Mouse (Mus musculus): ENCODE results near the gene Gm3402. TPM values are rescaled to one million over a fixed set of nuclear protein-coding genes. Genes with fewer than 3 reads are reported as not detected.
"Not testable (repeated sequence)": the region's sequence is repeated elsewhere in the genome, so short reads cannot be mapped to it uniquely, and the experiment has no call there.

Gm3402 gene
- not detected in 2 replicates for total RNA-seq (2014; fragmentation: Nextera tagmentation)
- total RNA-seq (2017), result not detected in 2 replicates

DNA sequence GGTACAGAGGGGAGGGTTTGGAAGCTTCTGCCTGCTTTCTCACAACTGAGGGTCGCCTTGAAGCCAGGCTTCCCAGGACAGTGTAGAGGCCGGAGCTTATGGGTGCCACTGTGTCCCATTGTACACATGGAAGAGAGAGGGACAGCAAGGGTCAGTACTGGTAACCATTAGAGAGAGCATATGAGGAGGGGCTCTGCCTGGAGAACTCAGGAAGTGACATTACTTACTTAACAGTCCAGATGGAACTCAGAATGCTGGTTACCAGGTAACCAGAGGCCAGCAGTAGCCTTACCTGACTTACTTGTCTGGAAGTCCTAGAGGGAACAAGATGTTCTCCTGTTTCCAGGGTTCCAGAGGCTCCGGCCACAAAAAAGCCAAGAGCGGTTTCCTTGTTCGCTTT is at the start of gene Gm3402:
TSS of gene Gm3402 (plus strand) at position 301 of the 400 bp plus-strand sequence.
- not testable (repeated sequence) for ATAC-seq (replicated peaks; ENCODE audit: low FRiP score, low TSS enrichment, poor library complexity, severe bottlenecking)

DNA sequence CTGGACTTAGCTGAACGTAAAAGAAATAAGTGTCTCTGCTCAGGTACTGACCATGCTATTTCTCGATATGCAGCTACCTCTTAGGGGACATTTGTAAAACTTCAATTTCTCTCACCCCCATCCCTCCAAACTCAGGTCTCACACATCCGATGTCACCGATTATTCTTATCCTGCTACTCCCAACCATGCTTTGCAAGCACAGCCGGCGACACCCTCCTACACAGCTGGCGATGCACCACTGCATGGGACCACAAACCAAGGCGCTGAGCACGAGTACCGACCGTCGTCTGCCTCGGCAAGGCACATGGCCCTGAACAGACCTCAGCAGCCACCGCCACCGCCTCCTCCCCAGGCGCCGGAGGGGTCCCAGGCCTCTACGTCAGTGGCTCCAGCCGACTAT is 47.3 kb upstream of the Gm3402 start:
- ATAC-seq (replicated peaks; ENCODE audit: low FRiP score, low TSS enrichment, poor library complexity, severe bottlenecking), result no peak

DNA sequence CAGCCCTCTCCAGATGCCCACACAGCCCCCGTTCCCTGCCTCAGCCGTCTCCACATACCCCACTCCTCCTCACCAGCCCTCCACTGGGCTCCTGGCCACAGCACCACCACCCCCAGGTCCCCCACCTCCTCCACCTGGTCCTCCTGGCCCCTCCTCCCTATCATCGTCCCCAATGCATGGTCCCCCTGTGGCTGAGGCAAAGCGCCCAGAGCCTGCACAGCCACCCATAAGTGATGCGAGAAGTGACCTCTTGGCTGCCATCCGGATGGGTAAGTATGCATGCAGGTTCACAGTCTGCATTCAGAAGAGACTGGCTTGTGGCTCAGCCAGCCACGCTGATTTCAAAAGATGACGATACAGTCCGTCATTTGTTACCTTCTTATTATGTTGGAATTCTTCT is 45.6 kb upstream of the Gm3402 start:
- ATAC-seq (replicated peaks; ENCODE audit: low FRiP score, low TSS enrichment, poor library complexity, severe bottlenecking), result no peak

DNA sequence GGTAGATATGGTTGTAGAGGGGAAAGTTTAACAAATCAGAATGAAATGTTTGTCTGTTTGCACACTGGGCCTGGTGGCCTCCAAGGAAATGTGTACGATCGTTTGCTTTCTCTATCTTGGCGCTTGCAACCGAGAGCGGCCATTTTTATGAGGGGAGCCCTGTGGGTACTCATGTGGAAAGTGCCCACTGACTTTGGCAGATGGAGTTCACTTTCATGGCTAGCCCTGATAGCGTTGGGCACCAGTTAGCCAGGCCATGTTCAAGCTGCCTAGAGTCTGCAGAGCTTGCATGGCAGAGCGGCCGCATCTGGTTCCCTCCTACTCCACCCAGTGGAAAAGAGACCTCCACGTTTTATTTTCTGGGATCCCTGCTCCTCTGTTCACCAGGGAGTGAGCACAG is 43.1 kb upstream of the Gm3402 start:
- ATAC-seq (replicated peaks; ENCODE audit: low FRiP score, low TSS enrichment, poor library complexity, severe bottlenecking), result no peak

DNA sequence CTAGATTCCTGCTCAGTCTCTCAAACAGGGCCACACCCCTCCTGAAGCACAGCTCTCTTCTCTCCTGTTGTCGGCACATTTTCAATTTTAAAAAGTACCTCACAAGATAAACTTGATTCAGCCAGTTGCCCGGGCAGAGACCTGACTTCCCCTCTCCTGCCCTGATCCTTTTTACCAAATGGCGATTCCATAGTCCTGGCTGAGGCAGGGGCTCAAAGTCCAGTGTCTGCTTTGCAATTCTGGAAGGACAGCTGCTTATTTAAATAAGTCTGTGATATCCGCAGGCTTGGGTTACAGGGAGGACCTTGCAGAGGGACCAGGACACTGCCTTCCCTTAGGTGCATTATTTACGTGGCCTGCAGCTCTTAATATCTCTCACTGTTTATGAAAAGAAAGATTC is 42.6 kb upstream of the Gm3402 start:
- ATAC-seq (replicated peaks; ENCODE audit: low FRiP score, low TSS enrichment, poor library complexity, severe bottlenecking), result no peak

DNA sequence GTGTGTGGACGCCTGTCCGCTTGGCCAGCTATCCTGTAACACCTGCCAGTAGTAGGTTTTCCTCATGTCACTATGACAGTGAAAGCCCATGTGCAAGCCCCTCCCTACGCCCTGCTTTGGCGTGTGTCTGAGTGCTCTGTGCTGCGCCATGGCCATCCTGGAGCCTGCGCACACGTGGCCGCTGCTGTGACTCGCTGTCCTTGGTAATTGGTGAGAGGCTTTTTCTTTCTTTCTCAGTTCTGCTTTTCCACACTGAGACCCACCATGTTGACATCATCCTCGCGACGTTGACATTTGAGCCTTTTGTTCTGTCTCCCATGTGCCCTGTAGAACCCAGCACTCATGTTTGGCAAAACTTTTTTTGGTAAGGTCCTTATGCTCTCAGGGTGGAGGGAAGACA is 42.1 kb upstream of the Gm3402 start:
- ATAC-seq (replicated peaks; ENCODE audit: low FRiP score, low TSS enrichment, poor library complexity, severe bottlenecking), result no peak

DNA sequence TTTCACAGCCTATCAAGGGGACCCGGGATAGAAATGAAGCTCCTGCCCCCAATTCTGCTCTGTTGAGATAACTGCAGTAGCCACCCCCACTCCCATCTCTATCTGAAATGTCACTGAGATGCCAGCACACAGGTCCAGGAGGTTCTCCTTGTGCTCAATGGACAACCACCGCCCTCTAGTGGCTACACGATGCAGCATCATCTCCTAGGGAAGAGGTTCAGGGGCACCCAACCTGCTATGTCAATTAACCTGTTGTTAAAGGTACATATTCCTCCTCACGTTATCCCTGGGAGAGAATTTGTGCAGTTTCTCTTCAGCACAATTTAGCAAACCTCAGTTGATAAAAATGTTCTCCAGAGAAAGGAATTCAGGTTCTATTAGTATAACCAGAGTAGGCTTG is 34.4 kb upstream of the Gm3402 start:
- not testable (repeated sequence) for ATAC-seq (replicated peaks; ENCODE audit: low FRiP score, low TSS enrichment, poor library complexity, severe bottlenecking)

DNA sequence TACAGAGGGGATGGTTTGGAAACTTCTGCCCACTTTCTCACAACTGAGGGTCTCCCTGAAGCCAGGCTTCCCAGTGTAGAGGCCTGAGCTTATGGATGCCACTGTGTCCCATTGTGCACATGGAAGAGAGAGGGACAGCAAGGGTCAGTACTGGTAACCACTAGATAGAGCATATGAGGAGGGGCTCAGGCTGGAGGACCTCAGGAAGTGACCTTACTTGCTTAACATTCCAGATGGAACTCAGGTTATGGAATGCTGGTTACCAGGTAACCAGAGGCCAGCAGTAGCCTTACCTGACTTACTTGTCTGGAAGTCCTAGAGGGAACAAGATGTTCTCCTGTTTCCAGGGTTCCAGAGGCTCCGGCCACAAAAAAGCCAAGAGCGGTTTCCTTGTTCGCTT is 32.3 kb upstream of the Gm3402 start, which contains the start of gene Gm6408:
TSS of gene Gm6408 (plus strand) at position 301 of the 400 bp plus-strand sequence.
- ATAC-seq (replicated peaks; ENCODE audit: low FRiP score, low TSS enrichment, poor library complexity, severe bottlenecking), result not testable (repeated sequence)

DNA sequence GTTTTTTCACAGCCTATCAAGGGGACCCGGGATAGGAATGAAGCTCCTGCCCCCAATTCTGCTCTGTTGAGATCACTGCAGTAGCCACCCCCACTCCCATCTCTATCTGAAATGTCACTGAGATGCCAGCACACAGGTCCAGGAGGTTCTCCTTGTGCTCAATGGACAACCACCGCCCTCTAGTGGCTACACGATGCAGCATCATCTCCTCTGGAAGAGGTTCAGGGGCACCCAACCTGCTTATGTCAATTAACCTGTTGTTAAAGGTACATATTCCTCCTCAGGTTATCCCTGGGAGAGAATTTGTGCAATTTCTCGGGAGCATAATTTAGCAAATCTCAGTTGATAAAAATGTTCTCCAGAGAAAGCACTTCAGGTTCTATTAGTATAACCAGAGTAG is 25.0 kb upstream of the Gm3402 start:
- ATAC-seq (replicated peaks; ENCODE audit: low FRiP score, low TSS enrichment, poor library complexity, severe bottlenecking), result not testable (repeated sequence)

DNA sequence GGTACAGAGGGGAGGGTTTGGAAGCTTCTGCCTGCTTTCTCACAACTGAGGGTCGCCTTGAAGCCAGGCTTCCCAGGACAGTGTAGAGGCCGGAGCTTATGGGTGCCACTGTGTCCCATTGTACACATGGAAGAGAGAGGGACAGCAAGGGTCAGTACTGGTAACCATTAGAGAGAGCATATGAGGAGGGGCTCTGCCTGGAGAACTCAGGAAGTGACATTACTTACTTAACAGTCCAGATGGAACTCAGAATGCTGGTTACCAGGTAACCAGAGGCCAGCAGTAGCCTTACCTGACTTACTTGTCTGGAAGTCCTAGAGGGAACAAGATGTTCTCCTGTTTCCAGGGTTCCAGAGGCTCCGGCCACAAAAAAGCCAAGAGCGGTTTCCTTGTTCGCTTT is 22.9 kb upstream of the Gm3402 start, which contains the start of gene Gm6370:
TSS of gene Gm6370 (plus strand) at position 301 of the 400 bp plus-strand sequence.
- ATAC-seq (replicated peaks; ENCODE audit: low FRiP score, low TSS enrichment, poor library complexity, severe bottlenecking), result not testable (repeated sequence)

DNA sequence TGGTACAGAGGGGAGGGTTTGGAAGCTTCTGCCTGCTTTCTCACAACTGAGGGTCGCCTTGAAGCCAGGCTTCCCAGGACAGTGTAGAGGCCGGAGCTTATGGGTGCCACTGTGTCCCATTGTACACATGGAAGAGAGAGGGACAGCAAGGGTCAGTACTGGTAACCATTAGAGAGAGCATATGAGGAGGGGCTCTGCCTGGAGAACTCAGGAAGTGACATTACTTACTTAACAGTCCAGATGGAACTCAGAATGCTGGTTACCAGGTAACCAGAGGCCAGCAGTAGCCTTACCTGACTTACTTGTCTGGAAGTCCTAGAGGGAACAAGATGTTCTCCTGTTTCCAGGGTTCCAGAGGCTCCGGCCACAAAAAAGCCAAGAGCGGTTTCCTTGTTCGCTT is 11.8 kb upstream of the Gm3402 start, which contains the start of gene 4930449I24Rik:
TSS of gene 4930449I24Rik (plus strand) at position 301 of the 400 bp plus-strand sequence.
- ATAC-seq (replicated peaks; ENCODE audit: low FRiP score, low TSS enrichment, poor library complexity, severe bottlenecking), result not testable (repeated sequence)

DNA sequence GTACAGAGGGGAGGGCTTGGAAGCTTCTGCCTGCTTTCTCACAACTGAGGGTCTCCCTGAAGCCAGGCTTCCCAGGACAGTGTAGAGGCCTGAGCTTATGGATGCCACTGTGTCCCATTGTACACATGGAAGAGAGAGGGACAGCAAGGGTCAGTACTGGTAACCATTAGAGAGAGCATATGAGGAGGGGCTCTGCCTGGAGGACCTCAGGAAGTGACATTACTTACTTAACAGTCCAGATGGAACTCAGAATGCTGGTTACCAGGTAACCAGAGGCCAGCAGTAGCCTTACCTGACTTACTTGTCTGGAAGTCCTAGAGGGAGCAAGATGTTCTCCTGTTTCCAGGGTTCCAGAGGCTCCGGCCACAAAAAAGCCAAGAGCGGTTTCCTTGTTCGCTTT is 11.6 kb downstream of the Gm3402 start, which contains the start of gene Gm3404:
TSS of gene Gm3404 (plus strand) at position 301 of the 400 bp plus-strand sequence.
- ATAC-seq (replicated peaks; ENCODE audit: low FRiP score, low TSS enrichment, poor library complexity, severe bottlenecking), result not testable (repeated sequence)

DNA sequence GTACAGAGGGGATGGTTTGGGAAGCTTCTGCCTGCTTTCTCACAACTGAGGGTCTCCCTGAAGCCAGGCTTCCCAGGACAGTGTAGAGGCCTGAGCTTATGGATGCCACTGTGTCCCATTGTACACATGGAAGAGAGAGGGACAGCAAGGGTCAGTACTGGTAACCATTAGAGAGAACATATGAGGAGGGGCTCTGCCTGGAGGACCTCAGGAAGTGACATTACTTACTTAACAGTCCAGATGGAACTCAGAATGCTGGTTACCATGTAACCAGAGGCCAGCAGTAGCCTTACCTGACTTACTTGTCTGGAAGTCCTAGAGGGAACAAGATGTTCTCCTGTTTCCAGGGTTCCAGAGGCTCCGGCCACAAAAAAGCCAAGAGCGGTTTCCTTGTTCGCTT is 23.4 kb downstream of the Gm3402 start, which contains the start of gene Gm3409:
TSS of gene Gm3409 (plus strand) at position 301 of the 400 bp plus-strand sequence.
- not testable (repeated sequence) for ATAC-seq (replicated peaks; ENCODE audit: low FRiP score, low TSS enrichment, poor library complexity, severe bottlenecking)

DNA sequence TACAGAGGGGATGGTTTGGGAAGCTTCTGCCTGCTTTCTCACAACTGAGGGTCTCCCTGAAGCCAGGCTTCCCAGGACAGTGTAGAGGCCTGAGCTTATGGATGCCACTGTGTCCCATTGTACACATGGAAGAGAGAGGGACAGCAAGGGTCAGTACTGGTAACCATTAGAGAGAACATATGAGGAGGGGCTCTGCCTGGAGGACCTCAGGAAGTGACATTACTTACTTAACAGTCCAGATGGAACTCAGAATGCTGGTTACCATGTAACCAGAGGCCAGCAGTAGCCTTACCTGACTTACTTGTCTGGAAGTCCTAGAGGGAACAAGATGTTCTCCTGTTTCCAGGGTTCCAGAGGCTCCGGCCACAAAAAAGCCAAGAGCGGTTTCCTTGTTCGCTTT is 41.9 kb downstream of the Gm3402 start, which contains the start of gene Gm3415:
TSS of gene Gm3415 (plus strand) at position 301 of the 400 bp plus-strand sequence.
- not testable (repeated sequence) for ATAC-seq (replicated peaks; ENCODE audit: low FRiP score, low TSS enrichment, poor library complexity, severe bottlenecking)

DNA sequence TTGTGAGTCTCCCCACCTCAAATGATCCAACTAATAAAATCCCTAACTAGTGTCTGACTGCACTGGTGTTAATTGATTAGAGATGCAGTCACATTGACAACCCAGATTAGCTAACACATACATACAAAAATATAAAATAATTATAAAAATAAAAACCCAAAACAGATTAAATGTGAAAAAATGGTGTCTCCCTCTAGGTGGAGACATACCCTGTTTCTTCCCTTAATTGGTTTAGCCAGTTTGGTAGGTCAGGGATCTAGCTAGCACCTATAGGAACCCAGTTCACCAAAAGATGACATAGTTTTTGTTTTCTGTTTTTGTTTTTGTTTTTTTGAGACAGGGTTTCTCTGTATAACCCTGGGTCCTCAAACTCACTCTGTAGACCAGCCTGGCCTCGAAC is 50.3 kb downstream of the Gm3402 start:
- ATAC-seq (replicated peaks; ENCODE audit: low FRiP score, low TSS enrichment, poor library complexity, severe bottlenecking), result no peak

Other genes starting within 250 kb of the Gm3402 start
- not detected in 2 replicates for gene Wasf3, start 129.1 kb upstream of the Gm3402 start, total RNA-seq (2014; fragmentation: Nextera tagmentation)
- not detected in 2 replicates for gene Wasf3, start 129.1 kb upstream of the Gm3402 start, total RNA-seq (2017)
- not detected in 2 replicates for gene Gm6408, start 32.2 kb upstream of the Gm3402 start, total RNA-seq (2014; fragmentation: Nextera tagmentation)
- not detected in 2 replicates for gene Gm6408, start 32.2 kb upstream of the Gm3402 start, total RNA-seq (2017)
- not detected in 2 replicates for gene Gm6370, start 22.8 kb upstream of the Gm3402 start, total RNA-seq (2014; fragmentation: Nextera tagmentation)
- not detected in 2 replicates for gene Gm6370, start 22.8 kb upstream of the Gm3402 start, total RNA-seq (2017)
- not detected in 2 replicates for gene 4930449I24Rik, start 11.7 kb upstream of the Gm3402 start, total RNA-seq (2014; fragmentation: Nextera tagmentation)
- gene 4930449I24Rik, start 11.7 kb upstream of the Gm3402 start, total RNA-seq (2017), result not detected in 2 replicates
- not detected in 2 replicates for gene Gm3404, start 11.7 kb downstream of the Gm3402 start, total RNA-seq (2014; fragmentation: Nextera tagmentation)
- gene Gm3404, start 11.7 kb downstream of the Gm3402 start, total RNA-seq (2017), result not detected in 2 replicates
- not detected in 2 replicates for gene Gm3409, start 23.5 kb downstream of the Gm3402 start, total RNA-seq (2014; fragmentation: Nextera tagmentation)
- not detected in 2 replicates for gene Gm3409, start 23.5 kb downstream of the Gm3402 start, total RNA-seq (2017)
- not detected in 2 replicates for gene Gm3415, start 42.0 kb downstream of the Gm3402 start, total RNA-seq (2014; fragmentation: Nextera tagmentation)
- gene Gm3415, start 42.0 kb downstream of the Gm3402 start, total RNA-seq (2017), result not detected in 2 replicates
- not detected in 2 replicates for gene Gpr12, start 71.1 kb downstream of the Gm3402 start, total RNA-seq (2014; fragmentation: Nextera tagmentation)
- gene Gpr12, start 71.1 kb downstream of the Gm3402 start, total RNA-seq (2017), result not detected in 2 replicates